Mouse (Mus musculus) hindbrain, embryonic 14.5 days (tissue): Measurements from ENCODE around the gene Rufy1. TPM values are rescaled to one million over a fixed set of nuclear protein-coding genes. Genes with fewer than 3 reads are reported as not detected.
A peak's percentile ranks its signal among the peaks of the same experiment; 100 is the strongest.

Source experiments
- ATAC-seq: fragments of 200-750 bp; cut with Nextera tagmentation; 2 replicates; pipeline ENCODE4 v1.8.0; 2017; ENCODE audit warnings: moderate number of reproducible peaks, mild to moderate bottlenecking, moderate TSS enrichment, moderate library complexity; ENCODE audit not compliant: low FRiP score
- DNase-seq: peaks from one replicate; pipeline ENCODE4 v3.0.0-alpha.2; 2015; ENCODE audit warnings: low spot score
- H3K27ac ChIP-seq: fragments of 300-500 bp; sonication (generic); 2 replicates; pipeline ENCODE4 v1.5.1; 2014; ENCODE audit warnings: mild to moderate bottlenecking, moderate library complexity
- H3K27me3 ChIP-seq: fragments of 300-500 bp; sonication (generic); 2 replicates; pipeline ENCODE4 v1.6.1; 2014; ENCODE audit warnings: mild to moderate bottlenecking, low read length, mixed read lengths; ENCODE audit not compliant: control insufficient read depth, insufficient read depth
- H3K36me3 ChIP-seq: fragments of 300-500 bp; sonication (generic); replicated peaks from 2 replicates; pipeline ENCODE4 v1.6.1; 2014; ENCODE audit not compliant: control insufficient read depth, insufficient read depth
- H3K4me1 ChIP-seq: fragments of 300-500 bp; sonication (generic); replicated peaks from 2 replicates; pipeline ENCODE4 v1.6.1; 2014; ENCODE audit warnings: antibody characterized with exemption, low read length, mixed read lengths; ENCODE audit not compliant: control insufficient read depth, insufficient read depth
- H3K4me2 ChIP-seq: fragments of 300-500 bp; sonication (generic); replicated peaks from 2 replicates; pipeline ENCODE4 v1.6.1; 2014; ENCODE audit warnings: mild to moderate bottlenecking, moderate library complexity
- H3K4me3 ChIP-seq: fragments of 300-500 bp; sonication (generic); replicated peaks from 2 replicates; pipeline ENCODE4 v1.5.1; 2014; ENCODE audit warnings: mild to moderate bottlenecking, low read length
- H3K9ac ChIP-seq: fragments of 300-500 bp; sonication (generic); 2 replicates; pipeline ENCODE4 v1.6.1; 2014
- H3K9me3 ChIP-seq: fragments of 300-500 bp; sonication (generic); 2 replicates; pipeline ENCODE4 v1.6.1; 2016; ENCODE audit warnings: low read length; ENCODE audit not compliant: control insufficient read depth
- WGBS: fragments of 180-500 bp; shearing (Covaris S2); extraction: QIAGEN DNeasy Blood & Tissue Kit; methylation state at CpG from one replicate; pipeline ENCODE4 v1.1.7; 2014; 5-methylcytosine and 5-hydroxymethylcytosine counted together
- polyA plus RNA-seq: library from polyadenylated mRNA; unstranded; fragments of >200 nt; fragmentation: Nextera tagmentation; extraction: Ambion mirVana; gene quantifications from 2 replicates; pipeline ENCODE4 v1.2.1, GENCODE M21; 2014

Gene Rufy1
- polyA plus RNA-seq, 1 experiment from 2014 or later = 27.0 TPM

GRCm38 (mm10) chr11:50432896-50433295 is 2.0 kb upstream of the Rufy1 start:
- H3K27me3 ChIP-seq = no peaks in the 10 kb centered on the region
- DNase-seq = no peak
- ATAC-seq = no peak
- no peak overlapping the region for H3K27ac ChIP-seq
- WGBS = 93% methylated on average over 5 of the region's 5 CpGs
- H3K36me3 ChIP-seq = no peaks in the 10 kb centered on the region
- H3K4me1 ChIP-seq = peaks cover 11% of the 10 kb centered on the region
- H3K9me3 ChIP-seq = no peaks in the 10 kb centered on the region
- no peak overlapping the region for H3K4me3 ChIP-seq
- H3K4me2 ChIP-seq = no peak overlapping the region
- no peak overlapping the region for H3K9ac ChIP-seq

DNA sequence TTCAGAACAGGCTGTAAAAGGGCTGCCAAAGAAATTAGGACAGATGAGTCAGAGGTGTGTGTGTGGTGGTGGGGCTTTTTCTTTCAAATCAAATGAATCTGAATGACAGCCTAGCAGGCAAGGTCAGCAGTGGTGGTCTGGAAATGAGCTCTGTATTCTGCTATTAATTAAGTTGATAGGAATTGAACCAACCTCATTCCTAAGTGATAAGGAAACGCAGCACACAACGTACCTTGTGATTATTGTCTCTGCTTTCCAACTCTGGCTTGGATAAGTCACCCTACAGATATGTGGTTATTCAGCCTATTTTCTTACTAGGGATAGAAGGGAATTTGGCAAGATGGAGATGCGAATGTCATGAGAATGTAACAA is 1.1 kb upstream of the Rufy1 start:
- no peak for ATAC-seq

DNA sequence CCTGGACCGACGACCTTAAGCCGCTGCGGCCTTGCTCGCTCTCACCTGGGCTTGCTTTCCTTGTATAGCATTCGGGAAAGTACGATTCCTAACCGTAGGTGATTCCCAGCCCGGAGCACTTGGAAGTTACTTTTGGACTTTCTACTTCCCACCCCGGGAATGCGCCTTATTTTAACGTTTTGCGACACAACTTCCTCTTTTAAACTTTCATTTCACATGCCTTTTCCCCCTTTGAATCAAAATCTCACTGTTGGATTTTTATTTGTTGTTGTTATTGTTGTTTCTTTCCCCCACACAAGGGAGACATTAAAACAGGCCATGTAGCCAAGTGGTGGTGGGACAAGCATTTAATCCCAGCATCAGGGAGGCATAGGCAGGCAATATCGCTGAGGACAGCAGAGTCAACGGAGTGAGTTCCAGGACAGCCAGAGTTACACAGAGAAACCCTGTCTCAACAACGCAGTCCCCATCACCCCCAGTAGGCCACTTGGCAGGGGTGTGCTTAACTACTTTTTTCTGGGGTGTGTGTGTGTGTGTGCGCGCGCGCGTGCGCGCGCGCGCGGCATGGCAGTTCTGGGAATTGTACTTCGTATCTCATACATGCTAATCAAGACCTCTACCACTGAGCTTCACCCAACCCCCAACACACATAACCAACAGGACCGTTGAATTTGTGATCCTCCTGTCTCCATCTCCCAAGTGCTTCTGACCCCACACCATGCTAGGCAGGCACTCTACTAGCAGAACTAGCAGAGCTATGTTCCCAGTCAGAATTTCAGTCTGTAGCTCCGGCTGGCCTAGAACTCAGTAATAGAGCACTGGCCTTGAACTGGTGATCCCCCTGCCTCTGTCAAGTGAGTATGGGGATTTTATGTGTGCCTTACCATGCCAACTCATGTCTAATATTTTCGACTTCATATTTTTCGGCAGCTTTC is 476 bp upstream of the Rufy1 start:
- Histone ChIP-seq H3K27me3 (no peaks in the 10 kb centered on the region), H3K9me3 (no peaks in the 10 kb centered on the region), H3K4me1 (peaks cover 11% of the 10 kb centered on the region), H3K9ac (peak overlapping the region; percentile 86), H3K36me3 (no peaks in the 10 kb centered on the region), H3K27ac (peak overlapping the region; percentile 96), H3K4me3 (peak overlapping the region; percentile 65), H3K4me2 (peak overlapping the region; percentile 75)
- 31% methylated on average over 32 of the region's 32 CpGs for whole genome bisulfite sequencing
- ATAC-seq (no peak), DNase-seq (no peak)

More for the DNA sequence above, 1.1 kb upstream of the Rufy1 start:
- no peaks in the 10 kb centered on the region for H3K9me3 ChIP-seq
- no peak for DNase-seq
- no peak overlapping the region for H3K4me3 ChIP-seq
- H3K4me1 ChIP-seq = peaks cover 11% of the 10 kb centered on the region
- H3K9ac ChIP-seq = no peak overlapping the region
- no peaks in the 10 kb centered on the region for H3K27me3 ChIP-seq
- no peaks in the 10 kb centered on the region for H3K36me3 ChIP-seq
- H3K4me2 ChIP-seq = no peak overlapping the region
- H3K27ac ChIP-seq = no peak overlapping the region
- 95% methylated on average over 3 of the region's 3 CpGs for WGBS

- no peaks in the 10 kb centered on the region for H3K27me3 ChIP-seq
- peaks cover 10% of the 10 kb centered on the region; the same call in 1 of the 2 replicates for H3K4me1 ChIP-seq
- no peak overlapping the region for H3K9ac ChIP-seq
- H3K27ac ChIP-seq = no peak overlapping the region
- H3K4me3 ChIP-seq = no peak overlapping the region
- H3K9me3 ChIP-seq = no peaks in the 10 kb centered on the region
- no peak for ATAC-seq
- WGBS = 91% methylated on average over 4 of the region's 4 CpGs
- H3K36me3 ChIP-seq = no peaks in the 10 kb centered on the region
- H3K4me2 ChIP-seq = no peak overlapping the region
- DNase-seq = no peak
Measured at GRCm38 (mm10) chr11:50426056-50426455, 4.9 kb downstream of the Rufy1 start.

DNA sequence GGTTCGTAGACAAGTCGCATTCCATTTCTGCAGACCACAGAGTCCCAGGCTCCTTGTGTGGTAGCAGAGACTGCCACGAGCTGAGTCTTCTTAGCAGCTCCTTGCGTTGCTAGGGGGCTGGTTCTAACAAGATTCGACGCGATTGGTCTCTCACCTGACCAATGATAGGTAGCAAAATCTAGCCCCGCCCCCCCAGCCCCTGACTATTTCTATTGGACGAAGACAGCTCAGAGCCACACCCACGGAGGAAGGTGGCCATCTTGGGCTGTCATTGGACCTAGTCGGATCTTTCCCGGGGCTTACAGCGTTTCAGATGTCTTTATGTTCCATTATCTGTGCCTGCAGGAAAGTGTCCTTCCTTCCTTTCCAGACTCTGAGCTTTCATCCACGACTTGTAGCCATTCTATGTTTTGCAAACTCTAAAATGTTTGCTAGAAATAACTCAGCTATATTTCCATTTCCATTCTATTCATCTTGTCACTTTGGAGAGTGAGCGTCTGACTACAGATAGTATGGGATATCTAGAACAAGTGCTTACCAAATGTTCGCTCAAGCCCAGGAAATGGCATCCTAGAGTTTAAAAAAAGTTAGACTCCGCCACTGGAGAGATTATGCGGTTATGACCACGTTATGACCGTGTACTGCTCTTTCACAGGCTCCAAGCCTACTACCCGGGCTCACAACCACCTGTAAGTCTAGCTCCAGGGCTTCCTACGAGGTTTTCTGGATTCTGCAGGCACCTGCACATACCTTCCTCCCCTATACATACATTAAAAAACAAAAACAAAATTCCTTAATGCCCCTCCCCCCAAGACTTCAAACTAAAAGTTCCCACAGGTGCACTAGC is 8.8 kb downstream of the Rufy1 start:
- Histone ChIP-seq H3K27ac (peak overlapping the region; percentile 80), H3K4me2 (peak overlapping the region; percentile 64), H3K9me3 (no peaks in the 10 kb centered on the region), H3K27me3 (no peaks in the 10 kb centered on the region), H3K4me1 (peaks cover 5% of the 10 kb centered on the region; the same call in 1 of the 2 replicates), H3K36me3 (peaks cover 22% of the 10 kb centered on the region), H3K9ac (peak overlapping the region; percentile 44), H3K4me3 (peak overlapping the region; percentile 29)
- peak; percentile 97 for ATAC-seq
- DNase-seq = peak; percentile 89
- WGBS = 26% methylated on average over 22 of the region's 22 CpGs

DNA sequence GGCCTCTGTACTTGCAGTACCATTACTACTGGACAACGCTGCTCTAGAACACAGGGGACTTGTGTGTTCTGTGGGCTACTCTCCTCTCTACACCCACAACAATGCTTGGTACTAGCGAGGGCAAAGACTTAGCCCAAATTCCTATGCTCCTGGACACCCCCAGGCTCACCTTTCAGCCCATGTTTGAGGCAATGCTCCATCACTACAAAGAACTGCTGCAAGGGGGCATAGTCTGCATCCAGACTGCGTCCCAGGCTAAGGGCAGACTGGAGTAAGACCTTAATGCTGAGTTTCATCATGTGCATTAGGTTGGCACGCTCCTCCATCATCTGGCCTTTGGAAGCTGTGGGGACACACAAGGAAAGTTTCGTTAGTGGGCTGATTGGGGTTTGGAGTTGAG is 9.5 kb downstream of the Rufy1 start:
- H3K4me3 ChIP-seq = peak overlapping the region; percentile 29
- peak overlapping the region; percentile 44 for H3K9ac ChIP-seq
- WGBS = 48% methylated on average over 5 of the region's 5 CpGs
- H3K4me2 ChIP-seq = peak overlapping the region; percentile 64
- H3K36me3 ChIP-seq = peaks cover 29% of the 10 kb centered on the region
- no peaks in the 10 kb centered on the region for H3K9me3 ChIP-seq
- no peaks in the 10 kb centered on the region for H3K27me3 ChIP-seq
- ATAC-seq = peak; percentile 5; the same call in 1 of the 2 replicates
- H3K27ac ChIP-seq = no peak overlapping the region
- H3K4me1 ChIP-seq = peaks cover 5% of the 10 kb centered on the region; the same call in 1 of the 2 replicates
- no peak for DNase-seq

DNA sequence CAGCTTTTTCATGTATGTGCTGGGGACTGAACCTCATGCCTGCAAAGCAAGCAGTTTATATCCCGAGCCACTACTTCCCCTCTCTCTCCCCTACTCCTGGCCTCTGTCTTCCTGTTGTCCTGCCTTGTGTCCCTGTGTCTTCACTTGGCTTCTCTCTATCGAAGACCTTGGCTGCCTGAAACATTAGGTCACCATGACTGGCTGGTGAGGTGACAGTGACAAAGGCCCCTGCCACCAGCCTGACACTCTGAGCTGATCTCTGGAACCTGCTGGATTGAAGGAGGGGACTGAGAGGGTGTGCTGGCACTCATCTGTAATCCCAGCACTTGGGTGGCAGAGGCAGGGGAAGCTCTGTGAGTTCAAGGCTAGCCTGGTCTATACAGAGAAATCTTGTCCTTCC is 13.1 kb downstream of the Rufy1 start:
- Histone ChIP-seq H3K9me3 (no peaks in the 10 kb centered on the region), H3K9ac (no peak overlapping the region), H3K4me3 (no peak overlapping the region), H3K4me2 (no peak overlapping the region), H3K36me3 (peaks cover 59% of the 10 kb centered on the region), H3K27ac (no peak overlapping the region), H3K4me1 (peaks cover 5% of the 10 kb centered on the region; the same call in 1 of the 2 replicates), H3K27me3 (no peaks in the 10 kb centered on the region)
- ATAC-seq = no peak
- no peak for DNase-seq
- 75% methylated on average over 2 of the region's 2 CpGs for WGBS

DNA sequence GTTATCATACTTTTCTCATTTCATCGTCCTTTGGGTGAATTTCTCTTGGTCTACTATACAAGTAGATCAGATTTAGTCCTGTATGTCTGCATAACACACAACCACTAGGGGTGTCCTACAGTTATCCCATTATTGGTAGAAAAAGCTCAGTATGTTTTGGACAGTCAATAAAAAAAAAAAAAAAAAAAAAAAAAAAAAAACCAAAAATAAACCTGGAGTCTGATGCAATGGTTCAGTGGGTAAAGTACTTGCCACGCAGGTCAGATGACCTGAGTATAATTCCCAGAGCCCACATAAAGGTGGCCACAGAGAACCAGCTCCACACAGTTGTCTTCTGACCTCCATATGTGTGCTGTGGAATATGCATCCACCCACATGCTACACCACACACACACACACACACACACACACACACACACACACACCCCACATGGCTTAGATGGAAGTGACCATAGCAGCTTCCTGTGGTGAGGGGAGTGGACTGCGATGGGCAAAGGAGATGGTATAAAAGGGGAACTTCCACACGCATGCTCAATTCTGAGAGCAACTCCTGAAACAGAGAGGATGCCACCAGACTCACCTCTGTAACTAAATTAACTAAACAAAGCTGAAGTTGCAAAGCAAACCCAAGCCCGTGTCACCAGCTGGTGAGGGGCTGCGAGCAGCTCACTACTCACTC is 15.2 kb downstream of the Rufy1 start:
- H3K9me3 ChIP-seq = no peaks in the 10 kb centered on the region
- H3K27ac ChIP-seq = no peak overlapping the region
- H3K4me2 ChIP-seq = no peak overlapping the region
- no peak overlapping the region for H3K9ac ChIP-seq
- H3K27me3 ChIP-seq = no peaks in the 10 kb centered on the region
- H3K4me1 ChIP-seq = no peaks in the 10 kb centered on the region
- H3K4me3 ChIP-seq = no peak overlapping the region
- DNase-seq (no peak), ATAC-seq (no peak)
- WGBS = 93% methylated on average over 6 of the region's 6 CpGs
- H3K36me3 ChIP-seq = peaks cover 75% of the 10 kb centered on the region

DNA sequence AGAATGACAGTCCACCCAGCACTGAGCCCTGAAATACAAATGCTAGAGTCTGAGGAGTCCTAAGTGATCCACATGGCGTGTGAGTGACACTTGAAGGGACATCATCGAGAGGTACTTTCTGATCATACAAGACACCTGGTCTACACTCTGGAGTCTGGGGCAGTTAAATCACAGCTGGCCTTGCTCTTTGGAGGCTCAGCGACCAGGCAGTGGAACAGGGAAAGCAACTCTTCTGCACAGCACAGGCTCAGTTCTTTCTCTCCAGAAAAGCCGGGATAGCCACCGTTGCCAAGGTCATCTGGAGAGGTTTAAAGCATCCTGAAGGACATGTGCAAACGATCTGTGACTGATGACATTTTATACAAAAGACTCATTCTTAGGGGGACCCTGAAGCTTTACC is 23.7 kb downstream of the Rufy1 start:
- WGBS = 62% methylated on average over 6 of the region's 6 CpGs
- no peaks in the 10 kb centered on the region for H3K4me1 ChIP-seq
- no peak for DNase-seq
- no peak for ATAC-seq
- H3K36me3 ChIP-seq = peaks cover 87% of the 10 kb centered on the region
- H3K4me3 ChIP-seq = no peak overlapping the region
- H3K27ac ChIP-seq = no peak overlapping the region
- no peak overlapping the region for H3K4me2 ChIP-seq
- H3K27me3 ChIP-seq = no peaks in the 10 kb centered on the region
- no peak overlapping the region for H3K9ac ChIP-seq
- no peaks in the 10 kb centered on the region for H3K9me3 ChIP-seq
